Mouse (Mus musculus): ENCODE results near the gene Hist2h2aa1.
"Not testable (repeated sequence)": the region's sequence is repeated elsewhere in the genome, so short reads cannot be mapped to it uniquely, and the experiment has no call there.

The Hist2h2aa1 gene

GRCm38 (mm10) chr3:96245003-96245886, at the start of gene Hist2h2aa1:
Gene Hist2h2aa1 (plus strand): TSS chr3:96245497.
- DNase-seq (ENCODE audit: low spot score): peak; percentile 88

- no peak for DNase-seq (ENCODE audit: low spot score)
Measured at GRCm38 (mm10) chr3:96195616-96196313, 49.5 kb upstream of the Hist2h2aa1 start.

- no peak for DNase-seq (ENCODE audit: low spot score)
Measured at GRCm38 (mm10) chr3:96196437-96197128, 48.7 kb upstream of the Hist2h2aa1 start.

GRCm38 (mm10) chr3:96197129-96197749, 48.1 kb upstream of the Hist2h2aa1 start:
- DNase-seq (ENCODE audit: low spot score): peak; percentile 92

- no peak for DNase-seq (ENCODE audit: low spot score)
Measured at GRCm38 (mm10) chr3:96198181-96198580, 47.1 kb upstream of the Hist2h2aa1 start.

GRCm38 (mm10) chr3:96198601-96199251, 46.6 kb upstream of the Hist2h2aa1 start:
- DNase-seq (ENCODE audit: low spot score): not testable (repeated sequence)

- DNase-seq (ENCODE audit: low spot score): no peak
Measured at GRCm38 (mm10) chr3:96199731-96200130, 45.6 kb upstream of the Hist2h2aa1 start.

GRCm38 (mm10) chr3:96207819-96208218, 37.5 kb upstream of the Hist2h2aa1 start:
- DNase-seq (ENCODE audit: low spot score): no peak

GRCm38 (mm10) chr3:96209242-96209641, 36.1 kb upstream of the Hist2h2aa1 start:
- no peak for DNase-seq (ENCODE audit: low spot score)

- no peak for DNase-seq (ENCODE audit: low spot score)
Measured at GRCm38 (mm10) chr3:96219191-96219641, 26.1 kb upstream of the Hist2h2aa1 start.

- peak; percentile 79 for DNase-seq (ENCODE audit: low spot score)
Measured at GRCm38 (mm10) chr3:96219661-96220130, 25.6 kb upstream of the Hist2h2aa1 start, which contains the start of the genes Bola1 and Hist2h2ab. Gene Bola1 (minus strand): TSS chr3:96219709. Gene Hist2h2ab (plus strand): TSS chr3:96219865.

- not testable (repeated sequence) for DNase-seq (ENCODE audit: low spot score)
Measured at GRCm38 (mm10) chr3:96220131-96220764, 25.0 kb upstream of the Hist2h2aa1 start.

GRCm38 (mm10) chr3:96220765-96221639, 24.3 kb upstream of the Hist2h2aa1 start, which contains the start of the genes Hist2h2ac and Hist2h2be:
Gene Hist2h2ac (minus strand): TSS chr3:96220880.
Gene Hist2h2be (plus strand): TSS chr3:96221119.
- DNase-seq (ENCODE audit: low spot score): peak; percentile 91

- no peak for DNase-seq (ENCODE audit: low spot score)
Measured at GRCm38 (mm10) chr3:96221640-96222038, 23.7 kb upstream of the Hist2h2aa1 start.

GRCm38 (mm10) chr3:96222774-96223173, 22.5 kb upstream of the Hist2h2aa1 start:
- no peak for DNase-seq (ENCODE audit: low spot score)

GRCm38 (mm10) chr3:96225421-96225820, 19.9 kb upstream of the Hist2h2aa1 start:
- DNase-seq (ENCODE audit: low spot score): no peak

GRCm38 (mm10) chr3:96226695-96227648, 18.3 kb upstream of the Hist2h2aa1 start:
- no peak for DNase-seq (ENCODE audit: low spot score)

- no peak for DNase-seq (ENCODE audit: low spot score)
Measured at GRCm38 (mm10) chr3:96228828-96229227, 16.5 kb upstream of the Hist2h2aa1 start.
